Mouse (Mus musculus) C2C12 (cell line): ENCODE data around the gene Zfp428. TPM values are rescaled to one million over a fixed set of nuclear protein-coding genes. Genes with fewer than 3 reads are reported as not detected.

Experiments
- H3K27me3 ChIP-seq: one replicate; pipeline ENCODE4 v1.6.1; 2011; ENCODE audit not compliant: control insufficient read depth, insufficient read depth, insufficient read length
- H3K36me3 ChIP-seq: one replicate; pipeline ENCODE4 v1.6.1; 2011; ENCODE audit not compliant: control insufficient read depth, insufficient read depth
- H3K4me3 ChIP-seq: one replicate; pipeline ENCODE4 v1.5.1; 2011; ENCODE audit warnings: mild to moderate bottlenecking, control low read depth; ENCODE audit not compliant: poor library complexity, insufficient read depth, severe bottlenecking
- H3K79me2 ChIP-seq: one replicate; pipeline ENCODE4 v1.6.1; 2011; ENCODE audit not compliant: control insufficient read depth, insufficient read depth
- H3K79me3 ChIP-seq: one replicate; pipeline ENCODE4 v1.6.1; 2011; ENCODE audit warnings: low read depth, control low read depth
- H3ac ChIP-seq: one replicate; pipeline ENCODE3; 2011; ENCODE audit warnings: low read depth; ENCODE audit not compliant: control insufficient read depth, insufficient read length
- CEBPB ChIP-seq: IDR thresholded peaks from one replicate; pipeline ENCODE4 v1.6.1; 2011; ENCODE audit warnings: low read depth, mild to moderate bottlenecking, control low read depth, moderate library complexity
- CTCF ChIP-seq: IDR thresholded peaks from one replicate; pipeline ENCODE4 v1.5.1; 2011; ENCODE audit not compliant: control insufficient read depth, insufficient read depth, insufficient read length
- FOSL1 ChIP-seq: IDR thresholded peaks from one replicate; pipeline ENCODE4 v1.8.0; 2011; ENCODE audit warnings: mild to moderate bottlenecking, low read length; ENCODE audit not compliant: poor library complexity, insufficient read depth, severe bottlenecking
- MAX ChIP-seq: IDR thresholded peaks from one replicate; pipeline ENCODE4 v1.6.1; 2011; ENCODE audit warnings: mild to moderate bottlenecking, control low read depth
- MYOD1 ChIP-seq: IDR thresholded peaks from one replicate; pipeline ENCODE4 v1.6.1; 2011; ENCODE audit warnings: low read depth; ENCODE audit not compliant: control insufficient read depth, insufficient read length
- MYOG ChIP-seq: IDR thresholded peaks from one replicate; pipeline ENCODE4 v1.6.1; 2011; ENCODE audit not compliant: control insufficient read depth, insufficient read length; ENCODE audit errors: extremely low read depth
- USF1 ChIP-seq: IDR thresholded peaks from one replicate; pipeline ENCODE4 v1.6.1; 2011; ENCODE audit warnings: low read depth, mild to moderate bottlenecking, control low read depth, moderate library complexity
- polyA plus RNA-seq: library from polyadenylated mRNA; unstranded; fragments of >200 nt; fragmentation: generic; extraction: Trizol; gene quantifications from one replicate; pipeline ENCODE4 v1.2.1, GENCODE M21; 2012; ENCODE audit warnings: missing spikeins

The Zfp428 gene
- polyA plus RNA-seq, 1 experiment: 53.8 TPM

DNA sequence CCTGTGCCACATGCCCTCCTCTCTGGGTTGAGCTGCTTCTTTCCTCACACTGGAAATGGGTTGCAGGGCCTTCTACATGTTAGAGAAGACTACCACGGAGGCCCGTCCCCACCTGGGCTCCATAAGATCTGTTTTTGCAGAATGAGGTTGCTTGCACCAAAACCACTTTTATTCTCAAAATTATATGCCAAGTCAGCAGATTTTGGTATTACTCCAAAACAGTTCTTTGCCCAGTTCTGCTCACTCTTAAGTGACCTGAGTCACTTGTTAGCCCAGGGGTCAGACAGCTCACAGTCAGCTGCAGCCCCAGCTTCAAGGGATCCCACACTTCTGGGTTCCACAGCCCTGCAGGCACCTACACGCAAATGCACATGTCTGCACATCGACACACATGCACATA lies 54.6 kb downstream of the Zfp428 start:
- no peaks in the 10 kb centered on the region for H3K79me3 ChIP-seq
- H3K79me2 ChIP-seq: no peaks in the 10 kb centered on the region
- TF ChIP-seq FOSL1 (no peak), CEBPB (no peak), CTCF (no peak), MYOD1 (no peak), USF1 (no peak), MYOG (no peak), MAX (no peak)
- peaks cover 6% of the 10 kb centered on the region for H3K36me3 ChIP-seq
- no peak overlapping the region for H3ac ChIP-seq
- H3K27me3 ChIP-seq: no peaks in the 10 kb centered on the region
- no peak overlapping the region for H3K4me3 ChIP-seq

DNA sequence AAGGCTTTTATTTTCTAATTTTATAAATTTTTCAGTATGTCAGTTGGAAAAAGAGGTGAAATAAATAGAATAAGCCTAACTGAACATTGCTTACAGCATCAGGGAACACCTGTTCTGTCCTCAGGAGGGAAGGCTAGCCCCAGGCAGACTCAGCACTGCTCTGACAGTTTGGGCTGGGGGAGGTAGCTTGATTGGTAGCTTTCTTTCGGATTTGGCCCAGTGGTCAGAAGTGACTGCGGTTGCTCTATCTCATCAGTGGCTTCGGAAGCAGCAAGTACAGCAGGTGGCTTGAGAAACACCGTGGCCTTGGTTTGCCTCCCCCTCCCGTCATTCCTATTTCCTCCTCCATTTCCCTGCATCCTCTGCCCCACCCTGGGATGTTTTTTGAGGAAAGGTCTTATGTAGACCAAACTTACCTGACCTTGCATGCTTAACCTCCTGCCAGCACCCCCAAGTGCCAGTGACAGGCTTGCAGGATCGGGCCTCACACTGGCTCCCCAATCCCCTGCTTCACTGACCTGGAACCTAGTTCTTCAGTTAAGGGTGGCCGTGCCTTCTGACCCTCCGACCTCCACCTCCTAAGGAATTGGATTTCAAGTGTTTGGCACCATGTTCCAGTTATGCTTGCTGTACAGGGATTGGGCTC lies 56.5 kb downstream of the Zfp428 start:
- Histone ChIP-seq H3K79me3 (no peaks in the 10 kb centered on the region), H3ac (no peak overlapping the region), H3K36me3 (peaks cover 8% of the 10 kb centered on the region), H3K4me3 (no peak overlapping the region), H3K79me2 (no peaks in the 10 kb centered on the region), H3K27me3 (no peaks in the 10 kb centered on the region)
- TF ChIP-seq MYOD1: no peak
- no peak for TF ChIP-seq MAX
- TF ChIP-seq FOSL1: no peak
- TF ChIP-seq CEBPB: no peak
- no peak for TF ChIP-seq MYOG
- TF ChIP-seq USF1: no peak
- TF ChIP-seq CTCF: no peak

DNA sequence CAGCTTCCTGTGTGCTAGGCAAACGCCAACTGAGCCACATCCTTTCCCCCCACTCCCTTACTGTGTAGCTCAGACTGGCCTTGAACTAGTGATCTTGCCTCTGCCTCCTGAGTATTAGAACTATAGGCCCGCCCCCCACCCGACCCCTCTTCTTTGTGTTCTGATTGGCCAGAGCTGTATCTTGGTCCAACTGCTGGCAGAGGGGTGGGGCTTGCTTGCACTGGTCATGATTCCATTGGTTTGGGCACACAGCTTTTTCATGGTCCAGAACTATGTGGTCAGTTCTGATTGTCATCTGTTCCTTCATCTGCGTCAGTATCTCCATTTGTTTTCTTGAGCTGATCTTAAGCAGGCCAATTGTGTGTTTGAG lies 57.0 kb downstream of the Zfp428 start:
- Histone ChIP-seq H3K27me3 (no peaks in the 10 kb centered on the region), H3ac (no peak overlapping the region), H3K4me3 (no peak overlapping the region), H3K36me3 (peaks cover 8% of the 10 kb centered on the region), H3K79me3 (no peaks in the 10 kb centered on the region), H3K79me2 (no peaks in the 10 kb centered on the region)
- no peak for TF ChIP-seq MAX
- TF ChIP-seq MYOG: no peak
- no peak for TF ChIP-seq FOSL1
- TF ChIP-seq CEBPB: no peak
- TF ChIP-seq CTCF: no peak

DNA sequence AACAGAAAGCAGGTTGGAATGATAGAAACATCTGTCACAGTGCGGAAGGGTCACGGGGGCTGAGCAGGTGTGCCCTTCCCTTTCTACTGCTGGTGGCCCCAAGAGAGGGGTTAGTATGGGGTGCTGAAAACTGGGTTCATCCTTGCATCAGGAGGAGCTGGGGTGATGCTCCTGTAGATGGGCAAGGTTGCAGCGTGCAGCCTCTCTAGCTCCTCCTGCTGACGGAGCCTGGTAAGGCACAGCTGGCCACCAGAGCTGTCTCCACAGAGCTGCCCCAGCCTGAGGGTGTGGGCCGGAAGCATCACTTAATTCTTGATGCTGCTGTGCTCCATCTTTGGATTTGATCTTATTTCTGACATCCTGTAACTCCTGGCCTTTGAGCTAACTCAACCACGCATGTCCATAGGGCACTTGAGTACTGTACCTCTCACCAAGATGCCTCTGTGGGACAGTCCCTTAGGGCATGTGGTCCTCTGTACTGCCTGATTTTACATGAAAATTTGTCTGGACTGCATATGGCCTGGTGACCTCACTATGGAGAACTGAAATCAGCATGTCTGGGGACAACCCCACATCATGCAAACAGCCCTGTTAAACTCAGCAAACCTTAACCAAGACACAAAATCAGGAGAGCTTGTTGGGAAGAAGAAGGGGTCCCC lies 57.9 kb downstream of the Zfp428 start:
- Histone ChIP-seq H3K79me3 (no peaks in the 10 kb centered on the region), H3ac (no peak overlapping the region), H3K4me3 (no peak overlapping the region), H3K27me3 (no peaks in the 10 kb centered on the region), H3K36me3 (peaks cover 8% of the 10 kb centered on the region), H3K79me2 (no peaks in the 10 kb centered on the region)
- TF ChIP-seq MAX (no peak), CTCF (peak; percentile 73)

Other genes with a start within 250 kb of the Zfp428 start
- 1.8 TPM for gene Zfp93, start 236.6 kb upstream of the Zfp428 start, polyA plus RNA-seq
- gene Zfp61, start 205.8 kb upstream of the Zfp428 start, polyA plus RNA-seq: 8.8 TPM
- 2.4 TPM for gene Zfp94, start 190.3 kb upstream of the Zfp428 start, polyA plus RNA-seq
- 0.22 TPM for gene Tescl, start 173.1 kb upstream of the Zfp428 start, polyA plus RNA-seq
- gene Lypd5, start 157.8 kb upstream of the Zfp428 start, polyA plus RNA-seq: not detected
- 82.2 TPM for gene Kcnn4, start 136.7 kb upstream of the Zfp428 start, polyA plus RNA-seq
- gene Smg9, start 107.4 kb upstream of the Zfp428 start, polyA plus RNA-seq: 21.8 TPM
- gene Irgc1, start 54.7 kb upstream of the Zfp428 start, polyA plus RNA-seq: 0.33 TPM
- 191 TPM for gene Plaur, start 44.5 kb upstream of the Zfp428 start, polyA plus RNA-seq
- 160 TPM for gene Cadm4, start 25.0 kb upstream of the Zfp428 start, polyA plus RNA-seq
- gene AC161166.1, start 5.4 kb downstream of the Zfp428 start, polyA plus RNA-seq: 0.16 TPM
- gene Irgq, start 23.7 kb downstream of the Zfp428 start, polyA plus RNA-seq: 7.9 TPM
- 0.23 TPM for gene Pinlyp, start 39.1 kb downstream of the Zfp428 start, polyA plus RNA-seq
- gene Xrcc1, start 39.3 kb downstream of the Zfp428 start, polyA plus RNA-seq: 57.4 TPM
- gene Ethe1, start 80.5 kb downstream of the Zfp428 start, polyA plus RNA-seq: 48.0 TPM
- gene Zfp575, start 80.6 kb downstream of the Zfp428 start, polyA plus RNA-seq: 0.35 TPM
- gene Phldb3, start 103.8 kb downstream of the Zfp428 start, polyA plus RNA-seq: 4.1 TPM
- not detected for gene Lypd3, start 129.5 kb downstream of the Zfp428 start, polyA plus RNA-seq
- gene Tex101, start 169.7 kb downstream of the Zfp428 start, polyA plus RNA-seq: not detected
- gene BC049730, start 202.2 kb downstream of the Zfp428 start, polyA plus RNA-seq: not detected
- gene Gm4763, start 219.9 kb downstream of the Zfp428 start, polyA plus RNA-seq: not detected